Mouse (Mus musculus) kidney, adult 8-10 months (tissue): ENCODE results near the gene Chst11.
A peak's percentile ranks its signal among the peaks of the same experiment; 100 is the strongest.

Experiments
- DNase-seq, 2 experiments: peaks; one replicate each; pipeline ENCODE4 v3.0.0; 2022

Chst11 gene

DNA sequence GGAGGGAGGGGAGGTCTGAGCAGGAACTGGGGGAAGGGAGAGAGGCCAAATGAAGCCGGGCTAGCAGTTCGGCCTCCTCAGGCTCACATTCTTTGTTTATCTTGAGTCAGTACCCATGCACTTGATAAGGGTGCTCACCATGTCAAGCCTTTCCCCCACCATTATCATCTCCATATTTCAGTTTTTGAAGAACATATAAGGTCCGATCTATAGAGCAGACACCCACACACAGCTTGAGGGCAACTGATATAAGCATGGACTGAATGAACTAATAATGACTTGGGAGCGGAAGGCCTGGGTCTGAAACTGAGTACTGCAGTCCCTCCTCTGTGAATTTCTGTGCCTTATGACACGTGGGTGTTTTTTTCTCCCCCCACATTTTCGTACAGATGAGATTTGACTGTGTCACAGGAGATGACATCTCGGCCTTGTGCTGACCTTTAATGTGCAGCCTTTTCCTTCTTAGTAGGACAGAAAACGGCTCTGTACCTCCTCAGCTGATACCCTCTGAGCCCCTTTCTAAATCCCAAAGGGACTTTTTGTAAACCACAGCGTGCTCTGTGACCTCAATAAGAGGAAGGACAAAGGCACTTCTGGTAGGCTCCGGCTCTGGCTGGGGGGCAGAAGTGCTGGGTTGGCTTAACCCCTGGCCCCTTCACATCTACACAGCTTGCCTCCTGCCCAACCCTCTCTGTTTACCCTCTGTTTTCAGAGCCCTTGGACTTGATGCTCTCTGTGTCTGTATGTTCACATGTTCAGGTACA lies 6.6 kb downstream of the Chst11 start:
- DNase-seq = no peak

DNA sequence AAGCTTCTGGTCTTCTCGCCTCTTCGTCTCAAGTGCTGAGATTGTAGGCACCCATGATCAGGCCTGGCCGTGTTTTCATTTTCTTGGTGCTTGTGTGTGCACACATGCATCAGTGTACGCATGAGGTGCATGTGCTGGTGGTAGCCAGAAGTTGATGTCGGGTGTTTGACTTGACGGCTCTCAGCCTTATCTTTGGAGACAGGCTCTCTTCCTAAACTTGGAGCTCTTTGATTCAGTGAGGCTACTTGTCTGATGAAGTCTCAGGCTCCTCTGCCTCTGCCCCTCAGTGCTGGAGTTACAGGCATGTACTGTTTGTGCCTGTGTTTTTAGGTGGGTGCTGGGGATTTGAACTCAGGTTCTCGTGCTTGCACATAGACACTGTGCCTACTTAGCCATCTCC lies 9.0 kb downstream of the Chst11 start:
- no peak for DNase-seq

DNA sequence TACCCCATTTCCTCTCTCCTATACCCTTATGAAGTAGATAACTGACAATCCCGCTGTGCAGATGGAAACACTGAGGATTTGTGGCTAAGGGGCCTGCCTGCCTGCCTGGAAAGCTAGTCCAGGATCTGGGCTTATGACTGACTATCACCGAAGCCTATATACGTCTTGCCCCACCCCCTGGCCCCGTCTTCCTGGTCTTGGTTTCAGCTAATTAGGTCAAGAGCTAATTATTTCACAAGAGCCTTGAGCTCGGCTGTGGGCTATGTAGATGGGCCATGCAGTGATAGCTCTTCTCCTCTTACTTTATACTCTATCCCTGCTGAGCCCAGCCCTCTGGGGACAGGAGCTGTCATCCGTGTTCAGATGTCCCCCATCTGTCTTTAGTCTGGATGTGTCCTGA lies 12.2 kb downstream of the Chst11 start:
- DNase-seq = no peak

DNA sequence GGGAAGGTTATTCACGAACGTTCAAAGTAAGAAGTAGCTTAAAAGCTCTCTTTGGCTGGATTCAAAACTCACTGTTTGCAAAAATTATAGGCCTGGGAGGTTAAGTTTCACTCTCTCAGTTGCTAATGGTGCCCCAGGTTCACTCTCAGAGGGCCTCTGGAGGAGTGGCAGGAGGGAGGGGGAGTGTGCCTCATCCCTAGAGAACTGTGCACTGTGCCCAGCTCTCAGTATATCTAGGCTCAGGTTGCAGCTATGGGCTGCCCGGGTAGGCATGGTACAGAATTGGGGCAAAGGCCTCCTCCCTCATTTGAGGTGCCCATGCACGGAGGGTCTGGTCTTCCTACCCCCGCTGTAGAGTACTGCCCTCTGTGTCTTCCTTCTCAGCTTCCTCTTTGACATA lies 14.9 kb downstream of the Chst11 start:
- no peak for DNase-seq

DNA sequence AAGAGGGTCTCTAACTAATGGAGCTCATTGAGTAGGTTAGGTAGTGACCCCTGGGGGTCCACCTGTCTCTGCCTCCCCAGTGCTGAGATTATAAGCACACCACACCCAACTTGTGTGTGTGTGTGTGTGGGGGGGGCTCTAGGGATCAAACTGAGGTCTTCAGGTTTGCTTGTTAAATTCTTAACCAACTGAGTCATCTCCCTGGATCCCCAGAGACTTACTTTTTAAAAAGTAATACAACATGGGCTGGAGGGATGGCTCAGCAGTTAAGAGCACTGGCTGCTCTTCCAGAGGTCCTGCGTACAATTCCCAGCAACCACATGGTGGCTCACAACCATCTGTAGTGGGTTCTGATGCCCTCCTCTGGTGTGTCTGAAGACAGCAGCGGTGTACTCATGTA lies 15.4 kb downstream of the Chst11 start:
- no peak for DNase-seq

DNA sequence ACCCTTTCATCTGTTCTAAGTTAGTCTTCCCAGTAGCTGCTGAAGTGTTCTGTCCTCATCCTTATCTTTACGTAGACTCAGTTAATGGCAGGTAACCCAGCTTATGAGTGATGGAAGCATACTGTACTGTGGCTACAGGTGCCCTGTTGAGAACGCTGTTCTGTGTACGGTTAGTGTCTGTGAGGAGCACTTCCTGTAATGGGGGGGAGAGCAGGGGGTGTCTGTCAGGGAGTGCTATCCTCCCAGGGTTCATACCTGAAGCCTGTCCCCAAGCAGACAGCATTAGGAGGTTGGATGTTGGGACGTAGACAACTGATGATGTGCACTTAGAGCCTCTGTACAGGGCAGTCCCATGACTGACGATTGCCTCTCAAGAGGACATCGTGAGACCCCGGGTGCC lies 18.6 kb downstream of the Chst11 start:
- no peak for DNase-seq

DNA sequence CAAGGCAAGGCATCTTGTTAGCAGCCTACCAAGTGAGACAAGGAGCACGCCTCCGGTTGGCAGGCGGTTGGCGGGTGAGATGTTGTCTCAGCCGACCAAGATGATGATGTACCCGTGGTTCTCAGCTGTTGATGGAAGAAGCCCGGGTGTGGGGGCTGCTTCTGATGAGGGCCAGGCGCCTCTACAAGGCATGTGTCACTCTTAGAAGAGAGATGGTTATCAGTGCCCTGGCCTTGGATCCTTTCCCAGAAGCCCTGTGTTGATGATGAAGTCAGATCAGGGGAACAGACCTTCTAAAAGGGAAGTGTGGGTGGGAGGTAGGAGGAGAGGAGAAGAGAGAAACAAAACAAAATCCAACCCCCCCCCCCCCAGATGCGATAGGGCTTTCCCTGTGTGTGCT lies 19.1 kb downstream of the Chst11 start:
- DNase-seq = no peak

DNA sequence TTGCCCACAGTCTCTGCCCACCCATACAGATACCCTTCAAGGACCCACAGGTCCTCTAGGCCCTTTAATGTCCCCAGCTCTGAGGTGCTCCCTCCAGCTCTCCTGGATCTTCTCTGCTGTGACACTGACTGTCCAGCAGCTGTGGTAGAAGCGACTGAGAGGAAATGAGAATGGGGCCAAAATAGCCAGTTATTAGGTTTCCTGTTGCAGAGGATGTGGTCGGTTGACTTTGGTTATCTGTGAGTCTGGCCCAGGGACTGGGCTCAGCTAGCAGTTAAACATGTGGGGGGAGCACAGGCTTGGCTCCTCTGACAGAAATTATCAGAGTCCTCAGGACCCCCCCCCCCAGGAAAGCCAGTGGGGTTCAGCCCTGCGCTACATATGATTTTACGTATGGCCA lies 19.7 kb downstream of the Chst11 start:
- DNase-seq = no peak

DNA sequence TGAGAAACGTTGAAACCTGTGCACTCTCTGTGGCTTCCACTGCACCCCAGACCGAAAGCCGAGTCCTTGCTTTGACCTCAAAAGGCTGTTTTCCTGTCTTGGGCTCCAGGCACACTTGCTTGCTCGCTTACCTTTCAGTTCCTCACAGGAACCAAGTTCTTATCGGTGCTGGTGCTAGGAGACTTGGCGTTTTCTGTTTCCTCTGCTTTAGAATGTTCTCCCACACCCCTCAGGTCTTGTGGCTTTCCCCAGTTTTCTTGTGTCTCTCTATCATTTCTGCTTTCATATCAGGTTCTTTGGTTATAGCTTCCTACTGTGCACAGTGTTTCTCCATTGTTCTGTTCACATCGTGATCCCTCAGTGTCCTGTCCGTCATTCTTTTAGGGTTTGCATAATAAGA lies 21.0 kb downstream of the Chst11 start:
- no peak for DNase-seq

DNA sequence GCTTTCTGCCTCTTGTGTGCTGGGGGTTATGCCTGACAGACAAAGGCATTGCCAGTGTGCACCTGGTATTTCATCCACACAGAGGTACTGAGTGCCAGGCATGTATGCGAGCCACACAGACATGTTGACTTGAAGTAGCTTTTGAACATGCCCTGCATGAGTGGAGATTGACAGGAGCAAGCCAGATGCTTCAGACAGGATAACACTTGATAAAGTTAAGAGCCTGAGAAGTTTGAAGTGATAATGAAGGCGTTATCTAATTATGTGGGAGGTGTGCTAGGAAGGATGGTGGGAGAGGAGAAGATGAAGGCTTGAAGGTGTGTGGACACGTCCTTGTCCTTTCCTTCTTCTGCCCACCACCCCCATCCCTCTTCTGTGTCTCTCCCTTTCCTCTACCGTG lies 28.7 kb downstream of the Chst11 start:
- no peak for DNase-seq

DNA sequence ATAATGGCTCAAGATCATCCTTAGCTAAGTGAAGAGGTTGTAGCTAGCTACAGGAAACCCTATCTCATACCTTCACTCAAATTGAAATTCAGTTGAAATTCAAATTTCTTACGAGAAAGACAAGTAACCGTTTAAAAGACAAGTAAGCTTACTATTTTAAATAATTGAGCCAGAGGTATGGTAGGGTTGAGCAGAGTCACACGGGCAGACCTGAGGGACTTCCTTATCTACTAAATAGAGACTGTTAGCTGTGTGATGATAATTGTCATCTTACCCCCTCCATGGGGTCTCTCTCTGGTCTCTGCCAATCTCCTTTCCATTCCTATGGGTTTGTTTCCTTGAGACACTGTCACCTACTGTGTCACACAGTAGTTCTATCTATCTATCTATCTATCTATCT lies 30.6 kb downstream of the Chst11 start:
- DNase-seq = no peak

DNA sequence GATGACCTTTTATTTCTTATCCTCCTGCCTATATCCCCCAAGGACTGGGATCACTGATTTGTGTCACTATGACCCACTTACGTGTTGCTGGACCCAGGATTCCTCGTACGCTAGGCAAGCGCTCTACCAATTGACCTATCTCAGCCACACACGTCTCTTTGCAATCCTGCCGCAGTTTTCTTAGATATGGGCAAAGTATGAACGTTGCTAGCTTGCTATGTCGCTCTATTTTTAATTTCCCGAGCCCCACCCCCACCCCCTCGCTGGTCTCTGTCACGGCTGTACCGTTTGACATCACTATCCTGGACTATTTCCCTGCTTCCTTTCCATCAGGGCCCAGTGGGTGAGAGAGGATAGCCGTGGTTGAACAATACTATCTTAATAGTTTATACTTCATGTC lies 31.5 kb downstream of the Chst11 start:
- DNase-seq = no peak

DNA sequence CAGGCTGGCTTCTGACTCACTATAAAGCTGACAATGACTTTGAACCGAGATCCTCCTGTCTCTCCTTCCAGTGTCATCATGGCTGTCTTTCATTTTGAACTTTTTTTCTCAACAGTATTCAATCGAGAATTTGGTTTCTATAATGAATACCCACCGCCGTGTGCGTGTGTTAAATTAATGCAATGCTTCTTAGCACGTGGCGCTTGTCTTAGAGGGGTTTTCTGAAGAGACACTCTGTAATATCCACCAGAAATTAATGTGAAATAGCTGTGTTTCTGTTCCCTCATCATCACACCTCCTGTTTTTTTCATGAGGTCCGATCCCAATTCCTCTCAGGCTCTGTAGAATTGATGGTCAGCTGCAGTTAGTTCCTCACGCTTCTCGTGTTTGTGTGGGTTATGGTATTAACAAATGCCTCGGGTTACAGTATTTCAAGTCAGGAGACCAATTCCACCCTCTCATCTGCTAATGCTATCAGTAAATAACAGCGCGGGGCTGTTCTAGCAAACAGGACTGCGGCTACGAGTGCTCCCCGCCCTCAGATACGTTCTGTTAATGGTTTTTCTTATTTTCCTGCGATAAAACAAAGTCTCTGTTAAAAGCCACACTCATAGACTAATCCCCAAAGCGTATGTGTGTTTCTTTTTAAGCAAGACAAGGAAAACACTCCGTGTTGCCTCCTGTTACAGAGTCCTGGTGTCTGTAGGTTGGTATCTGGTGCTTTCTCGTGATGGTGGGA lies 32.6 kb downstream of the Chst11 start:
- no peak for DNase-seq

DNA sequence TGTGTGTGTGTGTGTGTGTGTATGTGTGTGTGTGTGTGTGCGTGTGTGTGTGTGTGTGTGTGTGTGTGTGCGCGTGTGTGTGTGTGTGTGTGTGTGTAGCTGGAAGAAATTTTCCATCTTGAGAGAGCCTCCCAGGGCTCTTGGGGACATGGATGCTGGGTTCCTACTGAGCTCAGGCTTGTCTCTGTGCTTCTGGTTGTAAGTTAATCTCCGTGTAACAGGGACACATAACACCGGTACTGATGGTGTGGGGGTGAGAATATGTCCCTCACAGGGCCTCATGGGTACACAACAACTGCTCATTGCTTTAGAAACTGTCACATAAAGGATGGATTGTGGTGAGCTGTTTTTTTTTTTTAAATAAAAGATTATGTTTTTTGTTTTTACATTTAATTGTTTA lies 33.2 kb downstream of the Chst11 start:
- no peak for DNase-seq

DNA sequence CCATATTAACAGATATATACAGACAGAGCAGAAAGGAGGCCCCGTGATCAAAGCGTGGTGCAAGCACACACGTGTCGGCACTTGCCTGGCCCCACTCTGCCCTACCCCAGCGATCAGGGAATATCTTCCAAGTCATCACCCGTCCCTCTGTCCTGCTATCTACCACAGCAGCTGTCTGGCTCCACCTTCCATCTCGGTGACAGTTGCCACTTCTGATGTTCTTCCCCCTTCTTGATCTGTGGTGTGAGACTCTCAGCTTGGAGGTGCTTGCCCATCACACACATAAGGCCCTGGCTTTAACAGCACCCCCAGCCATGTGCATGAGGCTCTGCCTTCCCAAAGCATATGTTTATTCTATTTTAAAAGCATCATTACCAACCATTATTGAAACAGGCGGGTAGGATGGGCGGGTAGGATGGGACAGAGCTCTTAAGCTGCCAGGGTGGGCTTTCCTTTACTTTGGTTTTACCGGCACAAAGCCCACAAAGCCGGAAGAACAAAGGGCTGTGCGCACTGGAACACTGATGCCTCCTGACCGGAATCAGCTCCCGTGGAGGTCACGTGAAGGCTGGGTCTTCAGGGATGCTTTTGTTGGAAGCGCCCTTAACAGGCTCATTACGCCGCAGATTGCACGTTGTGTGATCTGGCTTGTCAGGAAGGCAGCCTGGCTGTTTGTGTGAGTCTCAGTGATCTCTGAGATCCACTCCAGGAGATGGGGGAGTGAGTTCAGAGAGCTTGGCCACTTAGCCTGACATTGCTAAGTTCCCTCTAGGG lies 34.4 kb downstream of the Chst11 start:
- DNase-seq = no peak

DNA sequence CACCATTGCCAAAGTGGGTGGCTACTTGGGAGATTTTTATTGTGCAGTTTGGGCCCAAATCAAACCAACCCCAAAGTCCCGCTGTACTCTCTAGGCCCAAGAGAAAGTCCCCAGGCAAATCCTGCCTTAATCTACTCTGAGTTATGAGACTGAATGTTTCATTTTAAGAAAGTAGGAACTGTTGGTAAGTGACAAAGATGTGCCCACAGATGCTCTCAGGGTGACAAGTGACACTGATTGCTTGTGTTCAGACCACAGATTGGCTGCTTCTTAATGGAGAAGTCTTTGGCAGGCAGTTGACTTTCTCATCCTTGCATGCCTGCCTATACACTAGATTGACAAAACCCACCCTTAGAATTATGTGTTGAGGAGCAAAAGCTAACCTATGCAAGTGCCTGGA lies 37.3 kb downstream of the Chst11 start:
- no peak for DNase-seq

DNA sequence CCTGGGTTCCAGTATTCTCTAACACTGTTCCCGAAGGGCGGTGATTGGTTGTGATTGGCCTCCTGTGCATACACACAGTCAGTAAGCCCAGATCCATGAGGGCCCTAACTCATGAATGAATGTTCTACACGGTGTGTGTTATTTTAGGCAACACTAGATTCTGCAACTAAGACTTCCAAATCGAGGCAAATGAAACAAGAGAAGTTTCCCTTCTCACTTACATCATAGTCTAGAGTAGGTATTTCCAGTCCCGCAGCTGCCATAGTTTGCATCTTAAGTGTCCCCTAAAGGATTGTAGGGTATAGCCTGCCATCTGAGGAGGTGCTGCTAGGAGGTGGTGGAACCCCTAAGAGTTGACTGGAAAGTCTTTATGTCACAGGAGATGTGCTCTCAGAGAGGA lies 40.9 kb downstream of the Chst11 start:
- no peak for DNase-seq

DNA sequence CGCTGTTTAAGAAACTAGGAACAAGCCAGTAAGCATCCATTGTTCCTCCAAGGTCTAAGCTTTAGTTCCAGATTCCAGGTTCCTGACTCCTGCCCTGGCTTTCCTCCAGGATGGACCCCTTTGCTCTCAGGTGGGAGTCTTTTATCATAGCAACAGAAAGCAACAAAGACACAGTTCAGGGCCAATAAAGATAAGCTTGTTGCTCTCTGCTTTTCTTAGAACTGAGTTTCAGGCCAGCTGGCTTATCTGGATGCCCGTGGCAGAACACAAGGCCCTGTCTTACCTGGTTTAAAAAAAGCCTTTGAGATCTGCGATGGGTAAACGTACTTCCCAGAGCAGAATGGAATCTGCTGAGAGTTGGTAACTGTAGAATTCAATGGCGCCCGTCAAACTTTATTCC lies 42.4 kb downstream of the Chst11 start:
- DNase-seq = no peak

DNA sequence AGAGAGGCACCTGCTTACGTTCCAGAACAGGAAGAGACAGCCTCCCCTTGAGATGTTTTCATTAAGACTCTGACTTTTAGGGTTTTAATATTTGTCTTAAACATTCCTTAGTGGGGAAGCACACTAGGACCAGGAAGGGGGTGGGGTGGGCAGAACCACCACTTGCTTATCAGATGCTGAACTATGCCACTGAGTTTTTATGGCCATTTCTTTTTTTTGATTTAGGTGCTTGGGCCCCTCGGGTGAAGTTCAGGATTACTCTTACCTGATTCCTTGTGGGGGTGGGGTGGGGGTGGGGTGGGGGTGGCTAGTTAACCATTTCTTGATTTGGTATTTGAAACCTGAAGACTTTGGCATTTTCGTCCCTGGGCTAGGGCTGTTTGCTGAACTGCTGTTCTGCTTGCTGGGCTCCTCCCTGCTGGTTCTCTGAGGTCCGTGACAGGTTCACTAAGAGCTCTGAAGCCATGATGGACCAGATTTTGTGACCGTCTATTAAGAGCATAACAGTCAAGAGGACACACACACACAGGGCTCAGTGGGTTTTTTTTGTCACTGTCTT lies 44.9 kb downstream of the Chst11 start:
- DNase-seq = peak in 1 of 2 experiments; percentile 44

DNA sequence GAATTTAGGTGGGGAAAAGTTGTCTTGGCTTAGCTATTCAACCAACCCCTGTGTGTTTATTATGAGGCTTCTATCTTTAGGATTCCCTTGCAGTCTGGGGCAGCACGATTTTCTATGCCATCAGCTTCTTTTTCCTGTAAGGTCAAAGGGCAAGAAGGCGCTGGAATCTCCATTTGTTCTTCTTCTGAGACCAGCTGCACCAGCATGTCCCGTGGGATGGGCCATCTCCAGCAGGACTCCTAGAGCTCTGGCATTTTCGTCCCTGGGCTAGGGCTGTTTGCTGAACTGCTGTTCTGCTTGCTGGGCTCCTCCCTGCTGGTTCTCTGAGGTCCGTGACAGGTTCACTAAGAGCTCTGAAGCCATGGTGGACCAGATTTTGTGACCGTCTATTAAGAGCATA lies 45.6 kb downstream of the Chst11 start:
- no peak for DNase-seq

DNA sequence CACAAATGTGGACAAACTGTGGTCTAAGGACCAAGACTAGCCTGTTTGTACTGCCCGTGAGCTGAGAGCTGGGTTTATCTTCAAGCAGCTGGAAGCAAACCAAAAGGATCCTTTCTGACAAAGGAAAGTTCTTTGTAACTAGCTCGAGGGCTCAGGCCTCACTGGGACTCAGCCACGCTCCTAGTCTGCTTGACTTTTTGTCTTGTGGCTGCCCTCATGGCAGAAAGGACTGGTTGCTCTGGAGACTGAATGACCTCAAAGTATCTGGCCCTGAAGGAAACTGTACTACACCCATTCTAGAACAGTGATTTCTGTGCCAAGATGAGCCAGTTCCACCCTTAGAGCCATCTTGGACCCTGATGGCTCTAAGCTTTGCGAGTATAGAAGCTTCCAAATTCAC lies 46.3 kb downstream of the Chst11 start:
- DNase-seq = no peak

DNA sequence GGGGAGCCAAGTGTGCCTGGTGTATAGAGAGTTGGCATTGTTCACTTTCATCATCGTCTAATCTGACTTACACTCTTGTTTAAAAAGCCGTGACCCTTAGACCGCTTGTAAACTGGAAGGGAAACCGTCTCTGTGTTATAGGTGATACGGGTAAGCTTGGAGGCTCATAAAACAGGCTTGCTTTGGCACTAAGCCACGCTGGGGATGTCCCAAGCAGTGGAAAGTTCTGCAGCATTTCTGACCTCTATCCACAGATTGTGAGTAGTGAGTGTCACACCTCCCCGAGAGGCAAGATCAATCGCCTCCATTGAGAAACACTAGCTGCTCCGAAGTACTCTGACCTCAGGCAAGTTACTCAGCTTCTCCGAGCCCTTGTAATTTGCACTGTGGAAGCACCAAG lies 47.3 kb downstream of the Chst11 start:
- DNase-seq = peak in 1 of 2 experiments; percentile 46

DNA sequence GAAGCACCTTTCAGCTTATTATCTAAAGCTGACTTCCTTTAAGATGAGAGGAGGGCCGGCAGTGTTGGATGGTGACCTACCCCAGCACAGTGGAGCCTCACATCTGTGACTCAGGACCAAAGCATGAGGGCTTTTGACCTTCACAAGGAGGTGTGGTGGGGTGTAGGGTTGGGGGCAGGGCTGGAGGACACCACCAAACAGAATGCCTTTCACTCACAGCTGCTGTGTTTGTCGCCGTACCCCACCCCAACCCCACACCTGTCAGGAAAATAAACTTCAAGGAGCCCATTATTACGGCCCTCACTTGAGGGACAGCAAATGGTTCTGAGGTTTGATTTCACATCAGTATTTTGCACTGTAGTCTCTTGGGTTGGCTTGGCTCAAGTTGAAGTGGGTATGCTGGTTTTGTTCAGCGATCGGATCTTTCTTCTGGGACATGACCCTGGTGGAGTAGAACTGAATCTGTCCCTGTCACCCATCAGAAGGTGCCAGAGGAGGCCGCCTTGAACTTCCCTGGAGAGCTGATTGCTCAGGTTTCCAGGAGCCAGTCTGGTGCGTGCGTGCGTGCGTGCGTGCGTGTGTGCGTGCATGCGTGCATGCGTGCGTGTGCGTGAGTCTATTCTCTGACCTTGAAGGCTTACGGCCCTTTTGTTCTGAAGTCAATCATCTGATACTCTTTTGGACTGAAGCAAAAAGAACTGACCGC lies 51.2 kb downstream of the Chst11 start:
- no peak for DNase-seq
